Mouse (Mus musculus) CH12F3 (cell line): Measurements from ENCODE around the gene Pnma1.

Source experiments
- in situ Hi-C: fragments of 300-500 bp; cut with MboI; formaldehyde crosslinking; loops from 2 replicates; pipeline ENCODE4 v1.14.3; 2020; ENCODE audit warnings: low sequenced_read_pairs

Gene Pnma1

DNA sequence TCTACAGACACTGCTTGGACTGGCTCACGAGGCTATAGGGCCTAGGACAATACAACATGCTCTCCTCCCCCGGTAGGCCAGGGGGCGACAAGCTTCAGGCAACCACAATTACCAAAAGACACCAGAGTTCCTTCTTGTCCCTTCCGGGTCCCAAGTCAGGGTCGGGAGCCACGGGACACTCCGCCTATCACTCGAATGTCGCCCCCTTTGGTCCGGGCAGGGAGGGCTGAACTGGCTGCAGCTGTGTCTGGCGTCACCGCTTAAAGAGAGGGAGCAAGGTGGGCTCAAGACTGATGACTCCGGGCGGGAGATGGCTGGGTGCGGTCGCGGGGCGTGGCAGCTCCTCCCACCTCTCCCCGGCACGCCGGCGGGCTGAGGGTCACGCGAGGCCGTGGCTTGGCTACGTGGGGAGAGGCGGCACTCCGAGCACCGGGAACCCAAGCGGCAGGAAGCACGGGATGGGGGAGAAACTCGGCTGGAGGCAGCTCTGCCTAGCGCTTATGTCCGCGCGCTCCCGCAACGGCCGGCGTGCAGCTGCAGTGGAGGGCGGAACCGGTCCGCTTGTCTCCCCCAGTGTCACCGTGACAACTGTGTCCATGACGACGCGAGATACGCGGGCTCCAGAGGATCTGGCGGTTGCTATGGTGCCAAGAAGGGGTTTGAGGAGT lies at the start of gene Pnma1:
Pnma1 (minus strand) TSS at position 536 of the 668 bp plus-strand sequence.
- in situ Hi-C loops = no loop called here

GRCm38 (mm10) chr12:84195195-84195594 lies 46.9 kb upstream of the Pnma1 start:
- in situ Hi-C loops = no loop called here

- in situ Hi-C loops = no loop called here
These were observed 46.3 kb upstream of the Pnma1 start for GRCm38 (mm10) chr12:84194400-84195109.

DNA sequence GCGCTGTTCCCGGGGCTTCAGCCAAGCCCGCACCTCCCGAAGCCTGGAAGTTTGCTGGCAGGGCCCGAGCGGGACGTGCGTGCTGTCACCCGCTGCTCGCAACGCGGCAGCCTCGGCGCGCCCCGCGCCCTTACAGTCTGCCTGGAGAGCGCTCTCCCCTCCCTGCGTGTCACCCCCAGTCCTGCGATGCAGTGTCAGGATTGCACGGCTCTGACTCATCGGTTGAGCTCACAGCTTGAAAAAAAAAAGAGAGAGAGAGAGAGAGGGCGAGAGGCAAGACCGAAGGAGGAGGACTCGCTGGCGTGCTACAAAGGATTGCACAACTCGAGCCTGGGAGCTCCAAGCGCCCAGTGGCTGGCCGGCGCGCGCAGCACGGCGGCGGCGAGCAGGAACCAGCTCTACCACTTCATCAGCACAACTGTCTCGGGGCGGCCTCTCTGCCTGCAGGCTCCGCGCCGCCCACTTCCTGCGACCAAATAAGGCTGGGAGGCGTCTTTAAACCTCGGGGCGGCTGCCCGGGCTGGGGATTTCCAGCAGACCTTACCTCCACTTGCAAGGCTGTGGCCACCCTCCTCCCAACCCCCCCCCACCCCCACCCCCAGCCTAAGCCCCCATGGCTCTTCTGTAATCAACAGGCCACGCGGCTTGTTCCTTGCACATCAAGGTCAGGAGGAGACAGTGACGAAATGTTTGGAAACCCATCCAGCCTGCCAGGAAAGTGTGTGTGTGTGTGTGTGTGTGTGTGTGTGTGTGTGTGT lies 45.5 kb upstream of the Pnma1 start:
- in situ Hi-C loops = no loop called here

DNA sequence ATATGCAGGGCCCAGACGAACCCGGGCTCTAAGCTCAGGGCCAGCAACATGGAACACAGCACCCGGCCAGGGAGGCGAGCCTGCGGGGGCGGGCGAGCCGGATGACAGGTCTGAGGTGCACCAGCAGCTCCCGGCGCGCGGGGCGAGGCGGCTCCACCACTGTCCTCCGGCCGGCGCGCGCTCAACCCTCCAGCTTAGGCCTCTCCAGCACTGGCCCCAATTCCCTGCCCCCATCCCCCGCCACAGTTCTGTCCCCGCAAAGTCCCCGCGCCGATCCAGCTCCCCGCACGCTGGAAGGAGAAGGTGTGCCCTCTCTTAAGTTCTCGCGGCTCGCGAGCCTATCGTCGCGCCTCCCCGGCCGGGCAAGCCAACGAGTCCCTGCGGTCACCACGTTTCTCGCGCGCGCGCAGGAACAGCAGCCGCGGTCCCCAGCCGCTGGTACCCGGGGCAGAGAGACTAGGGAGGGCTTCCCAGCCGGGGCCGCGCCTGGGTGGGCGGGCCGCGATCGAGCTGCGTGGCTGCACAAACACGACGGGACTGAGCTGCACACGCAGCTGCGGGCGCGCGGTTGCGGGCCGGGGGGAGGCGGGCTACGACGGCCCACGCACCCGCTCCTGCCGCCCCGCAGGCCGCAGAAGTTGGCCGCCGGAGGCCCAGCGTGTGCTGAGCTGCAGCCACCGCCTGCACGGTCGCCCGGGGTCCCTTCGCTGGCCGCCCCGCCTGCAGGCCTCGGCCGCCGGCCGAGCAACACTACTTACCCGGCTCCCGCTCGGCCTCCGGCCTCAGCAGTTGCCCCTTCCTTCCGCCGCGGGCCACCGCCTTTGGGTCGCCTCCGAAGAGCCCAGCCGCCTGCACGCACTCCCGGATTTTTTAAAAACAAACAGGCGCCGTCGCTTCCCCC lies 44.7 kb upstream of the Pnma1 start:
- in situ Hi-C loops = no loop called here

DNA sequence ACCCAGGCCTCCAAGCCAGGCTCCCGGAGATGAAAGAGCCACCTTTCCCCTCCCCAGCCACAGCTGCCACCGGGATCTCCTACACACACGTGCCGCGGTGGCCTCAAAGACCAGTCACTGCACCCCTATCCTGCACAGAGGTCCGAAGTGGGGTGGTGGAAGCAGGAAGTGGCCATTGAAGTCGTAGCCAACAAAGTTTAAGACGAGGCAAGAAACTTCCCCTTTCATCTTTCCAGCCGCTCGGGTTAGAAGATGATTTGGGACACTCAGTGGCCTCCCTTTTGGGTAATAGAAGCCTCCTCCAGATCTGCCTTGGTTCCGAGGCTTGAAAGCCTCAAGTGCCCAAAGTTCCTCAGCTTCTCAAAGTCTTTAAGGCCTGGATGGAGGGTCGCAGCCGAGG lies 44.0 kb upstream of the Pnma1 start:
- in situ Hi-C loops = no loop called here

DNA sequence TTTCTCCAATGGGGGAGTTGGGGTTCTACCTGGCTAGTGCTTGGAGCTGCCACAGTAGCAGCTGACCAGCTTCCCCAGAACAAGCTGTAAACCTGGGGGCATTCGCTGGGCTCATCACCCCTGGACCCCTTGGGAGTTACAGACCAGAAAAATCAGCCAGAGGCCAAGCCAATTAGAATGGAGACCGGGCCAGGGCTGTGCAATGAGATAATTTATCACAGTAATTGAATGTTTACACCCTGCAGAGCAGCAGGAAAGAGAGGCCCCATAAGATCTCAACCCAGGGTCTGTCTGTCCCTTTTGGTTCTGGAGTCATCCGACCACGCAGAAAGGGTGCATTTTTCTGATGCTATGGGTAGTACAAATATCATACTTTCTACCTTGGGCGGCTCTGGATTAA lies 43.5 kb upstream of the Pnma1 start:
- in situ Hi-C loops = no loop called here

DNA sequence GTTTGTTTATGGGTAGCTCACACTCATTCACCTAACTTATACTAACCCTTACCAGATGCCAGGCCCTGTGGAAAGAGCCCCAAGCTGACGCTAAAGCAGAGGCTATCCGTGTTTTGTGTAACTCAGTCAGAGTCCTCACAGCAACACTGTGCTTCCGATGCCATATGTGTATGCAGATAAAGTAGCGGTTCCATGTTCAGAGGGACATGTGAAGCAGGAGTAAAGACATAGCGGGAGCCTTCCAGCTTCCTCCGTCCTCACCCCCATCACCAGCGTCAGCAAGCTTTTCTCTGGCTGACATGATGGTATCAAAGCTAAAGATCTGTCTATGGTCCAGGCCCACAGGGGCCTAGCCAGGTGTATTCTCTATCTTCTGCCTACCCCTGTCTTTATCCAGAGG lies 42.9 kb upstream of the Pnma1 start:
- in situ Hi-C loops = no loop called here

DNA sequence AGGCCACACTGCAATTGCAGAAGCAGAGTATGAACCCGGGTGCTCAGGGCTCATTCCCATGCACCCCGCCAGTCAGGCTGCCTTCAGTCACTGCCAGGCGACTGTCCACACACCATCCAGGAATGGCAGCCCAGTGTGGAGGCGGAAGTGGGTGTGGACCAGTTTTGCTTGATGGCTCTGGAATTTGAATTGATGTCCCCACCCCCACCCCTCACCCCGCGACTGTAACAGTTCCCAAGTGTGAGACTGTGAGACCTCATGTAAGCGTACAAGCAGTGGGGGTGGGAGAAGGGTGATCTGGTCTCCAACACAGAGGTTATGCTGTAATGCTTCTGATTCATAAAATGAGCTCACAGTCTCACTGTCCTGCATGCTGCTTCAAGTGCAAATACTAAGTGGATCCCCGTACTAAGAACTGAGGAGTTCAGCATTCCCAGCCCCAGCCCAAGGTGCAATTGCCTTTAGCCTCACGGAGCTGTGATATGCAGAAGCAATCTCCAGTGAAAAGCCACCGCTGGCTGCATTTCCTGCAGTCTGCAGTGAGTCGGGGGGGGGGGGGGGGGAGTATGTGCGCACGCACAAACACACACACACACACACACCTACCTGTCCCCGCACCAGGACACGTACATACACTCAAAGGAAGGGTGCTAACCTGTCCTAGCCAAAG lies 42.0 kb upstream of the Pnma1 start:
- in situ Hi-C loops = no loop called here

DNA sequence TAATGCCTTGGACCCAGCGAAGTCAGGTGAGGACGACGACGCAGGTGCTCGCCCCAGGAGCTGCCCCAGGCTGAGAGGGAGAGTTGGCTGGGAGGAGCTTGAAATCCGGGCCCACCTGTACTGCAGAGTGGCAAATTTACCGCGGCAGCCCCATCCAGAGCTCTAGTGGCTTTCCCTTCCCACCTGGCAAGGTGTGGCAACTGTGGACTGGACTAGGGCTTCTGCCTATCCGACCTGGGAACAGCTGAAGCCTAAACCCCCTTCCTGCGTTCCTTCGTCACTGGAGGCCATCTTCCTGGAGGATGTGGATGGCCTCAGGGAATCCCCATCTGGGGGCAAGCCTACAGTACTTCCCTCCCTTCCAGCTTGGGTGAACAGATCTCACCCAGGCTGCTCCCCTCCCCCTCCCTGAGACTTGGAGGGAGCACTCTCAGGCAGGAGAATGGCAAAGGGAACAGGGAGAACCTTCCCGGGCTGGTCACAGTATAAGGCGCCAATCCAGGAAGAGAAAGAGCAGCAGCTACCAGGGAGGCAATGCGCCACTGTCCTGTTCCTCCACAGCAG lies 40.7 kb upstream of the Pnma1 start:
- in situ Hi-C loops = no loop called here

GRCm38 (mm10) chr12:84187752-84188601 lies 39.7 kb upstream of the Pnma1 start:
- in situ Hi-C loops = no loop called here

DNA sequence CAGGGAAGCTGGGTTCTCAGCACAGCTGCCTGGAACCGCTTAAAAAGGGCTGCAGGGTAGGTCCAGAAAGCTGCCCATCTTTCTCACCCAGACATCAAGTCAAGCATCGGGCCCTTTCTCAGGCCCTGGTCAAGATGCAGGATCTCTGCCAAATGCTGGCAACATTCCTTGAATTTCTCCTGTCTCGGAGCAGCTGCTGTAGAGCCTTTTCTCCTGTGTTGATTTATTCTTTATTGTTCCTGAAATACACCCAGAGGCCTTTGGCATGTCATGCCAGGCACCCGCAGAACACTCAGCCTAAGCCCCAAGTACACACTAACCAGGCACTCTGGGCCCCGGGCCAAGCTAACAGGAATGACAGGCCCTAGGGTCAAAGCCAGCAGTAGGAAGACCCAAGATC lies 38.7 kb upstream of the Pnma1 start:
- in situ Hi-C loops = no loop called here

- in situ Hi-C loops = no loop called here
These were observed 38.2 kb upstream of the Pnma1 start for GRCm38 (mm10) chr12:84186536-84186935.

DNA sequence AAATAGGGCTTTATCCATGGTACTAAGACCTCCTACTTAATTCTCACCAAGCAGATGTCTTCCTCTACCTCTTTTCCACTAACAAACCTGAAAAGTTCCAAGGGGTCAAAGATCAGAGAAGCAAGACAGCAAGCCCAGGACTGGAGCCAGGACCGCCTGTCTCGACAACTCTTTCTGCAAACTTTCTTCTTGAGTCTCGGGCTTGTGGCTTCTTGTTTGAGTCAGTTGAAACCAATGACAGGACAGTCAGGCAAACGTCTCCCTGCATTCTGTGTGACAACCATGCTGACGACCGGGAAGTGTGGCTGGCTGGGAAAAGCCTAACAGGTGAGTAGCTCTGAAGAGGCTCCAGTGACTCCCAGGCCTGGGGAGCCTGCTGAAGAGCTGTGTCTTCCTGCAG lies 37.3 kb upstream of the Pnma1 start:
- in situ Hi-C loops = no loop called here

GRCm38 (mm10) chr12:84184979-84185378 lies 36.7 kb upstream of the Pnma1 start:
- in situ Hi-C loops = no loop called here

DNA sequence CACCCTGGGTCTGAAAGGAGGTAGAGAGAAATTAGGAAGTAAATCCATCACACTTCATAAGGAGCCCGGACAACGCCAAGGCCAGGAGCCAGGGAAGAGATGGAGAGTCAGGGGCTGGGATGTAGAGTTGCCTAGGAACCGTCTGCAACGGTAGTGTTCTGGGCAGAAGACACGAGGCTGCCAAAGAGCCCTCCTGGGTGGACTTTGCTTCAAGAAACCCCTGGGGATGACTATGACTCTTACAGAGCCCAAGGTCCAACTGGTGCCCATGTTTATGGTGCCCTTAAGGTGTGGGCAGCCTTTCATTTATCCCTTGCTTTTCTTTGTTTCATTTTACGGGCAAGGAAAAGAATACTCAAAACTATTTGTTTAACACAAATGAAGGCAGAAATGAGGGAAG lies 33.7 kb upstream of the Pnma1 start:
- in situ Hi-C loops = no loop called here

- in situ Hi-C loops = no loop called here
These were observed 32.6 kb upstream of the Pnma1 start for GRCm38 (mm10) chr12:84180701-84181435.

DNA sequence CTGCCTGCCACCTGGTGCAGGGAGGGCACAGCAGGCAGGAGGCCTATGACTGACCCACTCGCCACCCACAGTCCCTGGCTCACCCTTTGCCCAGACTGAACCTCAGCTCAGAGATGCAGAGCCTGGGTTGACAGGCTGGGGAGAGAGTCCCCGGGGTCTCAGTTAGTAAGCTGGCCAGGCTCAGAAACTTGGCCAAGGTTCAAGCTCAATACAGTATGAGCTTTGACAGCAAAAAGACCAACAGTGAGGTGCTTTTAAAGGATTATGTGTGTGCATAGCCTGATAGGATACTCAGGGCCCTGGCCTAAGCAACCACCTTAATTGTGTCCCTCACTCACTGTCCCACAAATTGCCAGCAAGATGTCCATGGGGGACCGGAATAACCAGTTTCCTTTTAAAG lies 31.8 kb upstream of the Pnma1 start:
- in situ Hi-C loops = no loop called here
